Mouse (Mus musculus) urinary bladder, postnatal 4 days (tissue): ENCODE measurements around the gene Slc6a6.

Source experiments
- DNase-seq, 2 experiments: peaks; one replicate each; pipeline ENCODE4 v3.0.0; 2021 to 2022; ENCODE audit warnings: low spot score in 2 of 2

Slc6a6 gene

GRCm38 (mm10) chr6:91700823-91701621 is 17.2 kb downstream of the Slc6a6 start:
- DNase-seq = no peak

GRCm38 (mm10) chr6:91703459-91703858 is 19.6 kb downstream of the Slc6a6 start:
- no peak for DNase-seq

- DNase-seq = no peak
Observed at GRCm38 (mm10) chr6:91704446-91704845, 20.6 kb downstream of the Slc6a6 start.

GRCm38 (mm10) chr6:91705651-91706050 is 21.8 kb downstream of the Slc6a6 start:
- DNase-seq = no peak

- DNase-seq = no peak
Observed at GRCm38 (mm10) chr6:91706072-91706776, 22.4 kb downstream of the Slc6a6 start.

- DNase-seq = no peak
Observed at GRCm38 (mm10) chr6:91707276-91707885, 23.5 kb downstream of the Slc6a6 start.

GRCm38 (mm10) chr6:91707886-91708564 is 24.2 kb downstream of the Slc6a6 start:
- no peak for DNase-seq

- no peak for DNase-seq
Observed at GRCm38 (mm10) chr6:91708919-91709318, 25.1 kb downstream of the Slc6a6 start.

GRCm38 (mm10) chr6:91710345-91710930 is 26.6 kb downstream of the Slc6a6 start:
- DNase-seq = no peak

GRCm38 (mm10) chr6:91712097-91712854 is 28.4 kb downstream of the Slc6a6 start:
- DNase-seq = no peak

GRCm38 (mm10) chr6:91712855-91713331 is 29.0 kb downstream of the Slc6a6 start:
- peak in 1 of 2 experiments; percentile 52 for DNase-seq

- DNase-seq = no peak
Observed at GRCm38 (mm10) chr6:91713370-91713896, 29.6 kb downstream of the Slc6a6 start.

- no peak for DNase-seq
Observed at GRCm38 (mm10) chr6:91715023-91715422, 31.2 kb downstream of the Slc6a6 start.

- DNase-seq = no peak
Observed at GRCm38 (mm10) chr6:91715988-91716810, 32.3 kb downstream of the Slc6a6 start.

GRCm38 (mm10) chr6:91718067-91718466 is 34.2 kb downstream of the Slc6a6 start:
- DNase-seq = no peak

GRCm38 (mm10) chr6:91718603-91719002 is 34.8 kb downstream of the Slc6a6 start:
- no peak for DNase-seq

GRCm38 (mm10) chr6:91719042-91719747 is 35.3 kb downstream of the Slc6a6 start:
- DNase-seq = no peak

- no peak for DNase-seq
Observed at GRCm38 (mm10) chr6:91719865-91720533, 36.1 kb downstream of the Slc6a6 start.
